Mouse (Mus musculus) C2C12 (cell line): Measurements from ENCODE around the gene Card14. TPM values are rescaled to one million over a fixed set of nuclear protein-coding genes. Genes with fewer than 3 reads are reported as not detected.

Source experiments
- H3K27me3 ChIP-seq: one replicate; pipeline ENCODE4 v1.6.1; 2011; ENCODE audit not compliant: control insufficient read depth, insufficient read depth, insufficient read length
- H3K36me3 ChIP-seq: one replicate; pipeline ENCODE4 v1.6.1; 2011; ENCODE audit not compliant: control insufficient read depth, insufficient read depth
- H3K4me3 ChIP-seq: one replicate; pipeline ENCODE4 v1.5.1; 2011; ENCODE audit warnings: mild to moderate bottlenecking, control low read depth; ENCODE audit not compliant: poor library complexity, insufficient read depth, severe bottlenecking
- H3K79me2 ChIP-seq: one replicate; pipeline ENCODE4 v1.6.1; 2011; ENCODE audit not compliant: control insufficient read depth, insufficient read depth
- H3K79me3 ChIP-seq: one replicate; pipeline ENCODE4 v1.6.1; 2011; ENCODE audit warnings: low read depth, control low read depth
- H3ac ChIP-seq: one replicate; pipeline ENCODE3; 2011; ENCODE audit warnings: low read depth; ENCODE audit not compliant: control insufficient read depth, insufficient read length
- CEBPB ChIP-seq: IDR thresholded peaks from one replicate; pipeline ENCODE4 v1.6.1; 2011; ENCODE audit warnings: low read depth, mild to moderate bottlenecking, control low read depth, moderate library complexity
- CTCF ChIP-seq: IDR thresholded peaks from one replicate; pipeline ENCODE4 v1.5.1; 2011; ENCODE audit not compliant: control insufficient read depth, insufficient read depth, insufficient read length
- FOSL1 ChIP-seq: IDR thresholded peaks from one replicate; pipeline ENCODE4 v1.8.0; 2011; ENCODE audit warnings: mild to moderate bottlenecking, low read length; ENCODE audit not compliant: poor library complexity, insufficient read depth, severe bottlenecking
- MAX ChIP-seq: IDR thresholded peaks from one replicate; pipeline ENCODE4 v1.6.1; 2011; ENCODE audit warnings: mild to moderate bottlenecking, control low read depth
- MYOD1 ChIP-seq: IDR thresholded peaks from one replicate; pipeline ENCODE4 v1.6.1; 2011; ENCODE audit warnings: low read depth; ENCODE audit not compliant: control insufficient read depth, insufficient read length
- MYOG ChIP-seq: IDR thresholded peaks from one replicate; pipeline ENCODE4 v1.6.1; 2011; ENCODE audit not compliant: control insufficient read depth, insufficient read length; ENCODE audit errors: extremely low read depth
- USF1 ChIP-seq: IDR thresholded peaks from one replicate; pipeline ENCODE4 v1.6.1; 2011; ENCODE audit warnings: low read depth, mild to moderate bottlenecking, control low read depth, moderate library complexity
- polyA plus RNA-seq: library from polyadenylated mRNA; unstranded; fragments of >200 nt; fragmentation: generic; extraction: Trizol; gene quantifications from one replicate; pipeline ENCODE4 v1.2.1, GENCODE M21; 2012; ENCODE audit warnings: missing spikeins

The Card14 gene
- polyA plus RNA-seq, 1 experiment, result not detected

DNA sequence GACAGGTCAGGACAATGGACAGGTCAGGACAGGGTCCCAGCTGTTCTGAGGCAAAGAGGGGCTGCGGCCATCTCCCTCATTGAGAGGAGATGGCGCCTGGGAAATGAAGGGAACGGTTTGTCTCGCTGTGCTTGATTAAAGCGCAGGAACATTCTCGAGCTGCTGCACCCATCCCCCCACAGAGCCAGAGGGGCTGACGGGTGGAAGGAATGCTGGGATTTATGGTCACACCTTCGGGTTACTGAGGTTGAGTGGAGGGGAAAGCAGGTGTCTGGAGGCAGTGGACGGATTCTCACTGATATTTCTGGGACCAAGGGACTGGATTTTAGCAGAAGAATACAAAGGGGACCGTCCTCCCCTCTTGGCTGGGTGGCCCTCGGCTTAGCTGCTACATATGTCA is 348 bp downstream of the Card14 start:
- Histone ChIP-seq H3K27me3 (peaks cover 50% of the 10 kb centered on the region), H3ac (no peak overlapping the region), H3K79me2 (no peaks in the 10 kb centered on the region), H3K79me3 (no peaks in the 10 kb centered on the region), H3K36me3 (no peaks in the 10 kb centered on the region), H3K4me3 (no peak overlapping the region)
- TF ChIP-seq MYOD1 (no peak), USF1 (no peak), MYOG (no peak), MAX (no peak), FOSL1 (no peak), CEBPB (no peak)

DNA sequence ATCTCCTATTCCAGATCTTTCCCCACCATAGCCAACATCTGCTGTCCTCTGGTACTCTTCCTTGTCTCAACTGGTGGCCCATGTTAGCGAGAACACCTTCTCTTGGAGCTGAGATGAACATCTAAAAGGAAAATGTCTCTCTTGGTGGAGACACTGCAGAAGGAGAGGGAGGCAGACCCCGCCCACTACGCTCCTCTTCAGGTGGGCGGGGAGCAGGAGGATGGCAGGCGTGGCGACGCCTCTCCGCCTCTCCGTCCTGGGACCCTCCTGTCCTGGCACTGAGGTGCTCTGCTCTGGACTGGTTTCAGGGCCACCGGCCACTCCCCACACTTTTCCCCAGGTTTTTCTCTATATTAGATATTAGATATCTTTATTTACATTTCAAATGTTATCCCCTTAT is 3.1 kb downstream of the Card14 start:
- H3K36me3 ChIP-seq, result no peaks in the 10 kb centered on the region
- H3K27me3 ChIP-seq, result peaks cover 30% of the 10 kb centered on the region
- no peaks in the 10 kb centered on the region for H3K79me3 ChIP-seq
- TF ChIP-seq CEBPB, result no peak
- no peak for TF ChIP-seq USF1
- no peak for TF ChIP-seq MYOD1
- TF ChIP-seq CTCF, result no peak
- TF ChIP-seq MYOG, result no peak
- no peak for TF ChIP-seq FOSL1
- no peak for TF ChIP-seq MAX
- H3ac ChIP-seq, result no peak overlapping the region
- H3K4me3 ChIP-seq, result no peak overlapping the region
- no peaks in the 10 kb centered on the region for H3K79me2 ChIP-seq

DNA sequence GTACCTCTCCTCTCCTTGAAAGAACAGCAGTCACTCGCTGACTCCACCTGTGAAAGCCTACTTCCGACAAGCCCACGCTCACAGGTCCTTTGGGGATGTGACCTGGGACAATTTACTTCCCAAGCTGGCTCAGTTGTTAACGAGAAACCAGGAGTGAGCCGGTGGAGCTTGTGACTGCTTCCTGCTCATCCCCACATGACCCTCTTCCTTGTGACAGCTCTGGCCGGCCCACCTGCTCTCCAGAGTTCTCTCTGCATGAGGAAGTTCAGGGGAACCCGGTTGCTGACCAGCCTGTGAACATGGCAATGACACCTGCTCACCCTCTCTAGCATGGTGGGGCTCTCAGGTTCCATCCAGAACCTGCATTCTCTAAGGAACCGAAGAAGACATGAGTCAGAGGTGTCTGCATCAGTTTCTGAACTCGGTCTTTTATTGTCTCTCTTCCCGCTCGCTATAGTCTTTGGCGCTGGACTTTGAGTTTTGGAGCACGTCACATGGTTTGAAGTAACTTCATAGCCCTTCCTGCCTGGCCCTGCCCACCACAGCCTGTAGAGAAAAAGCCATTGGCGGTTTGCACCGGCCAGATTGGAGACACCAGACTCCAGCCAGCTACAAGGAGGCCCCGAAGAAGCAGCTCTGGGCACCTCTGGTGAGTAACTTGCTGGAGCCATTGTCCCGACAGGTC is 6.8 kb downstream of the Card14 start:
- no peaks in the 10 kb centered on the region for H3K79me2 ChIP-seq
- peaks cover 22% of the 10 kb centered on the region for H3K27me3 ChIP-seq
- TF ChIP-seq USF1 (no peak), FOSL1 (no peak), MAX (no peak), MYOG (no peak), CTCF (no peak), CEBPB (no peak), MYOD1 (no peak)
- H3K79me3 ChIP-seq, result no peaks in the 10 kb centered on the region
- H3ac ChIP-seq, result no peak overlapping the region
- no peaks in the 10 kb centered on the region for H3K36me3 ChIP-seq
- no peak overlapping the region for H3K4me3 ChIP-seq

DNA sequence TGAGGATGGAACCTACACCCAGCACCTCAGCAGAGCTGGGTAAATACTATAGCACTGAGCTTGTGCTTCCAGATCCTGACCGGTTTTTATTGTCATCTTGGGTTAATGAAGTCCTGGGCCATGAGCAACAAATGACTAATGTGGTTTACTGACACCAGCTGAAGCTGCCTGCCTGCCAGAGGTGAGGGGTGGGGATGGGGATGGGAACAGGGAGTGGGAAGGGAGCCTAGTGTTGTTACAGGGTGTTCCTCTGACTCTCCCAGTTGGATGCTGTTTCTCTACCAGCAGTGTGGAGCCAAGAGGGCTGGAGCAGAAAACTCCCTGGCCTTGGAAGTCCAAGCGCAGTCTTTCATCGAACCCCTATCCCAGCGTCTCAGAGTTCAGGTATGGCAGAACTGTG is 9.2 kb downstream of the Card14 start:
- H3K4me3 ChIP-seq, result no peak overlapping the region
- no peaks in the 10 kb centered on the region for H3K79me2 ChIP-seq
- TF ChIP-seq CEBPB (no peak), MYOD1 (peak; percentile 17)
- no peaks in the 10 kb centered on the region for H3K79me3 ChIP-seq
- no peak overlapping the region for H3ac ChIP-seq
- H3K36me3 ChIP-seq, result no peaks in the 10 kb centered on the region
- peaks cover 17% of the 10 kb centered on the region for H3K27me3 ChIP-seq

DNA sequence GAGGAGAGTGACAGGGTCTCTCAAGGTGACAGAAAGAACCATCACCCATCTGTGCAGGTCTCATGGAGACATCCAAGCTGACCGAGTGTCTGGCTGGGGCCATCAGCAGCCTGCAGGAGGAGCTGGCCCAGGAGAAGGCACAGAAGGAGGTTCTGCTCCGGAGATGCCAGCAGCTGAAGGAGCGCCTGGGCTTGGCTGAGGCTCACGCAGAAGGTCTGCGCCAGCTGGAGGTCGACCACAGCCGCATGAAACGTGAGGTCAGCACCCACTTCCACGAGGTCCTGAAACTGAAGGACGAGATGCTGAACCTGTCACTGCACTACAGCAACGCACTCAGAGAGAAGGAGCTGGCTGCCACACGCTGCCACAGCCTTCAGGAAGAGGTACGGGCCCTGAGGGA is 15.0 kb downstream of the Card14 start:
- TF ChIP-seq FOSL1 (no peak), MYOD1 (no peak), MAX (no peak), MYOG (no peak)
- H3K4me3 ChIP-seq, result no peak overlapping the region

DNA sequence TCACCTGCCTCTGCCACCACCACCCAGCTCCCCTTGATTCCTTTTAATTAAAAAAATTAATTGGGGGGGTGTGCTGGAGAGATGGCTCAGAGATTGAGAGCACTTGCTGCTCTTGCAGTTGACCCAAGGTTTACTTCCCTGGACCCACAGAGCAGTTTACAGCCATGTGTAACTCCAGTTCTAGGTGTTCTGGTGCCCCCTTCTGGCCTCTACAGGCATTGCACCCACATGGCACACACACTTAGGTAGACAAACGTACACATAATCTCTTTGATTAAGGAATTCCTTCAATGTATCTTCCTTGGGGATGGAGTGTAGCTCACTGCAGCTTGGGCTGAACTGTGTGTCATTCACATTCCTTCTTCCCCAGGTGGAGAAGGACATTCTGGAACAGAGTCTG is 17.5 kb downstream of the Card14 start:
- Histone ChIP-seq H3K27me3 (peaks cover 21% of the 10 kb centered on the region), H3K36me3 (no peaks in the 10 kb centered on the region), H3ac (no peak overlapping the region), H3K79me3 (no peaks in the 10 kb centered on the region), H3K4me3 (no peak overlapping the region), H3K79me2 (no peaks in the 10 kb centered on the region)
- TF ChIP-seq MYOG (no peak), FOSL1 (no peak), CEBPB (no peak), CTCF (no peak), MAX (no peak), USF1 (no peak), MYOD1 (no peak)

More for the DNA sequence above, 15.0 kb downstream of the Card14 start:
- Histone ChIP-seq H3K79me3 (no peaks in the 10 kb centered on the region), H3ac (no peak overlapping the region), H3K79me2 (no peaks in the 10 kb centered on the region), H3K27me3 (peaks cover 31% of the 10 kb centered on the region), H3K36me3 (no peaks in the 10 kb centered on the region)
